Mouse (Mus musculus) midbrain, embryonic 11.5 days (tissue): ENCODE results near the gene Mast1. TPM values are rescaled to one million over a fixed set of nuclear protein-coding genes. Genes with fewer than 3 reads are reported as not detected.

ENCODE experiments used
- ATAC-seq: fragments of 200-750 bp; cut with Nextera tagmentation; 2 replicates; pipeline ENCODE4 v1.8.0; 2017; ENCODE audit warnings: moderate TSS enrichment, moderate library complexity; ENCODE audit not compliant: low FRiP score
- DNase-seq: peaks from one replicate; pipeline ENCODE4 v3.0.0; 2015; ENCODE audit warnings: low spot score; ENCODE audit errors: missing footprints
- H3K27ac ChIP-seq: fragments of 300-500 bp; sonication (generic); 2 replicates; pipeline ENCODE4 v1.5.1; 2014; ENCODE audit warnings: low read depth, low read length
- H3K27me3 ChIP-seq: fragments of 300-500 bp; sonication (generic); 2 replicates; pipeline ENCODE4 v1.6.1; 2014; ENCODE audit warnings: mild to moderate bottlenecking, low read length, moderate library complexity, mixed read lengths; ENCODE audit not compliant: control insufficient read depth, insufficient read depth
- H3K36me3 ChIP-seq: fragments of 300-500 bp; sonication (generic); 2 replicates; pipeline ENCODE4 v1.6.1; 2014; ENCODE audit warnings: mild to moderate bottlenecking, low read length, moderate library complexity, mixed read lengths; ENCODE audit not compliant: control insufficient read depth, insufficient read depth
- H3K4me1 ChIP-seq: fragments of 300-500 bp; sonication (generic); 2 replicates; pipeline ENCODE4 v1.6.1; 2014; ENCODE audit warnings: low read length; ENCODE audit not compliant: control insufficient read depth, insufficient read depth
- H3K4me2 ChIP-seq: fragments of 300-500 bp; sonication (generic); 2 replicates; pipeline ENCODE4 v1.6.1; 2014; ENCODE audit warnings: mild to moderate bottlenecking, moderate library complexity
- H3K4me3 ChIP-seq: fragments of 300-500 bp; sonication (generic); 2 replicates; pipeline ENCODE4 v1.5.1; 2014; ENCODE audit warnings: low read depth, low read length
- H3K9ac ChIP-seq: fragments of 300-500 bp; sonication (generic); 2 replicates; pipeline ENCODE4 v1.6.1; 2014; ENCODE audit warnings: low read length
- H3K9me3 ChIP-seq: fragments of 300-500 bp; sonication (generic); 2 replicates; pipeline ENCODE4 v1.6.1; 2016; ENCODE audit warnings: low read length; ENCODE audit not compliant: control insufficient read depth
- WGBS: fragments of 180-500 bp; shearing (Covaris S2); extraction: QIAGEN DNeasy Blood & Tissue Kit; methylation state at CpG from one replicate; pipeline ENCODE4 v1.1.7; 2014; 5-methylcytosine and 5-hydroxymethylcytosine counted together
- polyA plus RNA-seq: library from polyadenylated mRNA; unstranded; fragments of >200 nt; fragmentation: Nextera tagmentation; extraction: Ambion mirVana; gene quantifications from 2 replicates; pipeline ENCODE4 v1.2.1, GENCODE M21; 2014

The Mast1 gene
- 8.8 and 10.2 TPM in 2 replicates for polyA plus RNA-seq

- no peaks in the 10 kb centered on the region for H3K36me3 ChIP-seq
- H3K27me3 ChIP-seq, result peaks cover 30% of the 10 kb centered on the region
- peak within 1 kb of the TSS; percentile 65 for H3K4me3 ChIP-seq
- WGBS, result under 1% methylated on average over 45 of the region's 50 CpGs
- ATAC-seq (peak; percentile 65), DNase-seq (peak; percentile 97)
- H3K9ac ChIP-seq, result peak within 1 kb of the TSS; percentile 76
- H3K4me1 ChIP-seq, result peaks cover 29% of the 10 kb centered on the region
- peak within 1 kb of the TSS; percentile 95 for H3K4me2 ChIP-seq
- no peaks in the 10 kb centered on the region for H3K9me3 ChIP-seq
- H3K27ac ChIP-seq, result peak within 1 kb of the TSS; percentile 59; the same call in 1 of the 2 replicates
These were observed at the start of gene Mast1 for GRCm38 (mm10) chr8:84936962-84937546. TSS of gene Mast1 (minus strand) at chr8:84937359.

- Histone ChIP-seq H3K4me3 (peak overlapping the region; percentile 44; the same call in 1 of the 2 replicates), H3K4me2 (peak overlapping the region; percentile 95)
These were observed 49.3 kb upstream of the Mast1 start for GRCm38 (mm10) chr8:84986379-84986945.

GRCm38 (mm10) chr8:84985684-84986378, 48.7 kb upstream of the Mast1 start:
- Histone ChIP-seq H3K4me2 (peak overlapping the region; percentile 95), H3K27ac (no peak overlapping the region), H3K9me3 (no peaks in the 10 kb centered on the region), H3K4me1 (peaks cover 25% of the 10 kb centered on the region), H3K27me3 (peaks cover 11% of the 10 kb centered on the region), H3K36me3 (no peaks in the 10 kb centered on the region), H3K4me3 (peak overlapping the region; percentile 44), H3K9ac (peak overlapping the region; percentile 64)
- ATAC-seq (peak; percentile 20), DNase-seq (peak; percentile 97)
- under 1% methylated on average over 53 of the region's 53 CpGs for WGBS

More at GRCm38 (mm10) chr8:84986379-84986945, 49.3 kb upstream of the Mast1 start:
- Histone ChIP-seq H3K27me3 (peaks cover 8% of the 10 kb centered on the region), H3K9ac (no peak overlapping the region; the same call in 1 of the 2 replicates), H3K27ac (no peak overlapping the region), H3K9me3 (no peaks in the 10 kb centered on the region), H3K36me3 (no peaks in the 10 kb centered on the region), H3K4me1 (peaks cover 25% of the 10 kb centered on the region)
- no peak for ATAC-seq
- no peak for DNase-seq
- 44% methylated on average over 8 of the region's 8 CpGs for WGBS

GRCm38 (mm10) chr8:84985049-84985683, 48.0 kb upstream of the Mast1 start:
- H3K9ac ChIP-seq, result peak overlapping the region; percentile 64
- ATAC-seq (no peak), DNase-seq (peak; percentile 84)
- H3K4me1 ChIP-seq, result peaks cover 22% of the 10 kb centered on the region
- peak overlapping the region; percentile 44 for H3K4me3 ChIP-seq
- no peak overlapping the region for H3K27ac ChIP-seq
- H3K4me2 ChIP-seq, result peak overlapping the region; percentile 95
- no peaks in the 10 kb centered on the region for H3K36me3 ChIP-seq
- 0% methylated on average over 23 of the region's 23 CpGs for WGBS
- peaks cover 13% of the 10 kb centered on the region for H3K27me3 ChIP-seq
- H3K9me3 ChIP-seq, result no peaks in the 10 kb centered on the region

GRCm38 (mm10) chr8:84984294-84985048, 47.3 kb upstream of the Mast1 start:
- Histone ChIP-seq H3K36me3 (no peaks in the 10 kb centered on the region), H3K27me3 (peaks cover 17% of the 10 kb centered on the region), H3K9me3 (no peaks in the 10 kb centered on the region), H3K4me3 (no peak overlapping the region), H3K9ac (peak overlapping the region; percentile 64; the same call in 1 of the 2 replicates), H3K27ac (no peak overlapping the region), H3K4me1 (peaks cover 26% of the 10 kb centered on the region), H3K4me2 (peak overlapping the region; percentile 95)
- 15% methylated on average over 16 of the region's 16 CpGs for WGBS
- no peak for ATAC-seq
- peak; percentile 64 for DNase-seq

- no peak overlapping the region for H3K27ac ChIP-seq
- no peak overlapping the region for H3K9ac ChIP-seq
- H3K36me3 ChIP-seq, result no peaks in the 10 kb centered on the region
- H3K4me3 ChIP-seq, result no peak overlapping the region
- H3K9me3 ChIP-seq, result no peaks in the 10 kb centered on the region
- WGBS, result 63% methylated on average over 3 of the region's 3 CpGs
- ATAC-seq, result no peak
- peaks cover 36% of the 10 kb centered on the region for H3K27me3 ChIP-seq
- peak; percentile 61 for DNase-seq
- H3K4me2 ChIP-seq, result no peak overlapping the region
- H3K4me1 ChIP-seq, result peaks cover 41% of the 10 kb centered on the region
These were observed 45.4 kb upstream of the Mast1 start for GRCm38 (mm10) chr8:84982499-84983011.

- Histone ChIP-seq H3K27me3 (peaks cover 43% of the 10 kb centered on the region), H3K4me1 (peaks cover 48% of the 10 kb centered on the region)
- WGBS, result 84% methylated on average over 15 of the region's 15 CpGs
These were observed 44.7 kb upstream of the Mast1 start for GRCm38 (mm10) chr8:84981644-84982498.

More at GRCm38 (mm10) chr8:84981644-84982498, 44.7 kb upstream of the Mast1 start:
- no peak for ATAC-seq
- H3K36me3 ChIP-seq, result no peaks in the 10 kb centered on the region
- no peak overlapping the region for H3K4me2 ChIP-seq
- no peak overlapping the region for H3K4me3 ChIP-seq
- no peak overlapping the region for H3K27ac ChIP-seq
- peak; percentile 81 for DNase-seq
- no peak overlapping the region for H3K9ac ChIP-seq
- no peaks in the 10 kb centered on the region for H3K9me3 ChIP-seq
